Mouse (Mus musculus) left cerebral cortex, postnatal 4 days (tissue): ENCODE data around the gene Gtf3c4. TPM values are rescaled to one million over a fixed set of nuclear protein-coding genes. Genes with fewer than 3 reads are reported as not detected.

ENCODE experiments used
- DNase-seq: peaks from one replicate; pipeline ENCODE4 v3.0.0-alpha.2; 2022
- intact Hi-C: fragments of 180-260 bp; cut with DNase I; formaldehyde crosslinking; loops from one replicate; pipeline ENCODE4 v1.15.1; 2025
- total RNA-seq, 2 experiments: library from RNA; stranded (reverse); gene quantifications; 2 replicates each; pipeline ENCODE4 v1.2.3; 2021

Gtf3c4 gene
- total RNA-seq, 2 experiments from 2014 or later = 46.9 to 52.2 TPM

DNA sequence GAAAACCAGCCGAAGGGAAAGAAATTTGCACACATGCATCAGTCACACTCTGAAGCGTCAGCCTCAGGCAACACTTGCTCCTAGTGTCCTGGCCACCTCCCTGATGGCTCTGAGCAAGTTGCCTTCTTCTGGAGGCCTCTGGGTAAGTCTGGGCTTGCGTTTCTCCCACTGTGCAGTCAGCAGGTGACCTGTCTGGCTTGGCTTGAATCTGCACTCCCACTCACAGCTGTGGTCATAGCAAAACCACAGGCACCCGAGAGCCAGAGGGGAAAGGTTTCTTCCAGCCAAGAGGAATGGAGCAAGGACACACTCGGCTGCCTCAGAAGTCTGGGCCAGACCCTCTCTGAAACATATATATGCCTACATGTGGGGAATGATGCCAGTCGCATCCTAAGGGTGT is 31.3 kb downstream of the Gtf3c4 start:
- DNase-seq = no peak
- intact Hi-C loops = no loop called here

DNA sequence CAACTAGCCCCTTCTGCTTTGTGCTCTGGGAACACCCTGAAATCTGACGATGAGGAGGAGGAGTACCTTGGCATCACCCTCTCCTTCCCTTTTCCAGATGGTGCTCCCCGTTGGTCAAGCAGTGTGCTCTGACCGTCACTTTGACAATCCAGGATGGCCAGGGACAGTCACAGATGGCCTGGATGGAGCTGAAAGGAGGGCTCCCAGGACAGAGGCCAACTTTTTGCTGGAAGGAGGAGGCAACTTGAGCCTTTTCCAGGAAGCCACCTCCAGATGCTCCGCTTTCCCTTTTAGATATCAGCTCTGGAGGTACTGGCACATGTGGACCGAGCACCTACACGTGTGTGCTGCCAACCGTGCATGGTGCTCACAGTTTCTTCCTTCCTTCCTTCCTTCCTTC is 36.8 kb downstream of the Gtf3c4 start:
- peak; percentile 60 for DNase-seq
- intact Hi-C loops = no loop called here

DNA sequence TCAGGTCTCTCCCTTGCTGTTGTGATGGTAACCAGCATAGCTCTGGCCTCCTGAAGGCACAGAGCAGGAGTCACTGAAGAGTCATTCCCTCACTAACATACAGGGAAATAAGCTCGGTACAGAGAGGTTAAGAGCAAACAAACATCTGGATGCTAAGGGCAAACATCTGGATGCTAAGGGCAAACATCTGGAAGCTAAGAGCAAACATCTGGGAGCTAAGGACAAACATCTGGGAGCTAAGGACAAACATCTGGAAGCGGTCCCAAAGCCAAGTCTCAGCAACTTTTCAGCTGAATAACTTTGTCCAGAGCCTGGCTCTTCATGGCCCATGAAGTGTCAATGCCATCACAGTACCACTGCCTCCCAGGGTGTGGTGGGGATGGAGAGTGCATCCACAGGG is 40.6 kb downstream of the Gtf3c4 start:
- intact Hi-C loops = no loop called here
- no peak for DNase-seq

DNA sequence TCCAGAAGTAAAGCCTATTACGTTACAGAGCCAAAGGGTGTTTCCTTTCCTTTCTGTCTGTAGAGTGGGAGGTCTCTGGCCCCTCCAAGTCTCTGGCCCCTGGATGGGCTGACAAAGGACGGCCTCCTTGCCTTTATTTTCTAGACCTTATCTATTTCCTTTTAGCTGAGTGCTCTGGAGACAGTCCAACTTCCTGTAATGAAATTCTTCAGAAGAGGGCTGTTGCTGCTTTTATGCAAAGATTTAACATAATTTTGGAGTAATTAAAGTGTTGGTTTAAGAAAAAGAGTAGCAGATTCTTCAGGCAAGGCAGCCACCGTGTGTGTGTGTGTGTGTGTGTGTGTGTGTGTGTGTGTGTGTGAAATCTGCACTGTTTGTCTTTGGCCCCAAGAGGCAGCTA is 41.8 kb downstream of the Gtf3c4 start:
- no peak for DNase-seq

DNA sequence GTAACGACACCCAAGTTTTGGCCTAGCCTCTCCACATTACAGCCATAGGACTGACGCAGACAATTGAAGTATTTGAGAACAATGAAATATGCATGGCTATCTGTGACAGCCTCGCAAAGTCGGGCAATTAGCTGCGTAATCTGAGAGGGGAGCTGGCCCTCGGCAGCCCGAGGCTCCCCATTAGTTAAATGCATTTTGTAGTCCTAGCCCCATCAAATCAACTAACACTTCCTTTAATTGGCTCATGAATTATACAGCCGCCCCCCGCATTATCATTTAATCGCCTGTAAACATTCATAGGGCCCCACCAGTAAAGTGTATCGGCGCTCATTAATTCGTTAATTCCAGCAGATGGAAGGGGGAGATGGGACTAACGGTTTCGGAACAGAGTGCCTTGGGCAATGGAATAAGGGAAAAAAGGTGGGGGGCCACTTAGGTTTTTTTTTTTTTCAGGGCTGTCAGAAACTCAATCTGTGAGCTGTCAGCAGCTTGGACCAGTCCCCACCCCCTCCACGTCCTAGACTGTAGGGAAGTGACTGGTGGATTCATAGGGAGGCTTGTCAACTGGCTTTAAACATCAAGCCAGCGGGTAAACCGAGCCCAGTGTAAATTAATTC is 42.6 kb downstream of the Gtf3c4 start:
- intact Hi-C loops = no loop called here
- no peak for DNase-seq

More for the DNA sequence above, 41.8 kb downstream of the Gtf3c4 start:
- intact Hi-C loops = no loop called here

DNA sequence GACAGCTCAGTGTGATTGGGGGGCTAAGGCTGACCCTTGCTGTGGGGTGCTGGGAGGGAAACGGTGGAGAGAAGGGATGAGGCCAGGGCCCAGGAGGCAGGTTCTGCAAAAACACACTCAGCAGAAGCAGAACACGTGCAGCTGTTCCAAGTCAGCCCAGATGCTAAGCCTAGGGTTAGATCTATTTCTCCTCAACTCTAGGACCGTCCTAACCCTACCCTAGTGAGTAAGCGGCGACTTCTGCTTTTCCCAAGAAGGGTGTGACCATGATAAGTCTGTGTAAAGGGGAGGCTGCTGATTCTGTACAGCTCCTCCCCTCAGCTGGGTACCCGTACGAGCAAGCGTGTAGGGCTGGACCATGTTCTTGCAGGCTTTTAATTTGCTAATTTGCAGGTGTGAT is 43.9 kb downstream of the Gtf3c4 start:
- intact Hi-C loops = no loop called here
- no peak for DNase-seq

DNA sequence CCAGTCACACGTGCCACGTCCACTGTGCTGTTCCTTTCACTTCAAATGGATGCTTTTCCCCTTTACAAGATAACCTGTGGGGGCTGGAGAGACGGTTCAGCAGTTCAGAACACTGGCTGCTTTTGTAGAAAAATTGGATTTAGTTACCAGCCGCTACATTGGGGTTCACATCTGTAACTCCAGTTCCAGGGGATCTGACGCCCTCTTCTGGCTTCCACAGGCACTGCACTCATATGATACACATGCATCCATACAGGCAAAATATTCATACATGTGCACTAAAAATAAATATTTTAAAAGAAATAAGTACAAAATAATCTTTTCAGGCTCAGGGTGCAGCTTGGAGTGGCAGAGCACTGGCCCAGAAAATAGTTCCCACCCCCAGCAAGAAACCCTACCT is 45.5 kb downstream of the Gtf3c4 start:
- DNase-seq = no peak
- intact Hi-C loops = no loop called here

DNA sequence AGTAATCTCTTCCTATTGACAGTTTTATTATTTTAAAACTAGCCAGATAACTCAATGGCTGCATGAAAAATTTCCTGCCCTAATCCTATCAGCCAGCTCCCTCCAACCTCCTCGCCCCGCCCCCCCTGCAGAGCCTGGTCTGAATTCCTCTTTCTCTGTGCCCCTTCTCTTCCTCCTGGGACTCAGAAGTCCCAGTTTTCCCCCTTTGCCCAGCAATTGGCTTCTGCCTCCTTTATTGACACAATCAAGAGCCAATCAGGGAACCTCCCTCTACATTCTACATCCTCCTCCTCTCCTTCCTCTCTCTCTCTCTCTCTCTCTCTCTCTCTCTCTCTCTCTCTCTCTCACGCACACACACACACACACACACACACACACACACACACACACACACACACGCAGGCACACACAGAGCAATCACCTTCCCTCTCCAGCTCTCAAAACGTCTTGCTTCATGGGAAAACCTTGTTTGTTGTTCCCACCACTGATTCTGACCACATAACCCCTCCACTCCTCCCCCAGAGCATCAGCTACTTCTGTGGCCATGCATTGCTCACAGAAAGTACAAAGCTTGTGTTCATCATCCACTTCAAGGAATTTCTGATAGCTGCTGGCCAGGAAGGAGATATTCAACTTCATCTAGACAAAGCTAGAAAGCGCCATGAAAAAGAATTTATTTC is 47.1 kb downstream of the Gtf3c4 start:
- peak; percentile 41 for DNase-seq
- intact Hi-C loops = no loop called here

DNA sequence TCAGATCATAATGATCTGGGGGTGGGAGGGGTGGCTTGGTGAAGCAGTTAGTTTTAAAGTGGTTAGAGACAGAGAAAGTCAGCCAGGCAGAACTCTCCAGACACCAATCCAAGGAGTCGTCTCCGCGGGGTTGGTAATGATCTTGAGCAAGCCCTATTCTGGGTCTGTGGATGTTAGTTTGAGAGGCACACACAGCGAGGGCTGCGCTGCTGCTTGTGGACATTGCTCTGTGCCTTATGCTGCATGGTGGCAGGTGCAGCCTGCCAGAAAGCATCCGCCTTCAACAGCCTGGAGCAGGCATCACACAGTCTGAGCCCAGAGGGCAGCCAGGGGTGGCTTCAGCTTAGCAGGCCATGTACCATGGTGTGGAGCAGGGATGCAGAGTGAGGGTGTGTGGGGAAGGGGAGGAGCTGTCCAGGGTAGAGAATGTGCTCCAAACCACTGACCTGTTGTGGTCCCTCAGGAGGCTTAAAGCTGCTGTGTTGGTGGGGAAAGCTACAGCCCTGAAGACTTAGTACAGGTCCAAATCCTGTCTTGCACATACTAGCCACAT is 53.0 kb downstream of the Gtf3c4 start:
- intact Hi-C loops = no loop called here
- DNase-seq = peak; percentile 10

DNA sequence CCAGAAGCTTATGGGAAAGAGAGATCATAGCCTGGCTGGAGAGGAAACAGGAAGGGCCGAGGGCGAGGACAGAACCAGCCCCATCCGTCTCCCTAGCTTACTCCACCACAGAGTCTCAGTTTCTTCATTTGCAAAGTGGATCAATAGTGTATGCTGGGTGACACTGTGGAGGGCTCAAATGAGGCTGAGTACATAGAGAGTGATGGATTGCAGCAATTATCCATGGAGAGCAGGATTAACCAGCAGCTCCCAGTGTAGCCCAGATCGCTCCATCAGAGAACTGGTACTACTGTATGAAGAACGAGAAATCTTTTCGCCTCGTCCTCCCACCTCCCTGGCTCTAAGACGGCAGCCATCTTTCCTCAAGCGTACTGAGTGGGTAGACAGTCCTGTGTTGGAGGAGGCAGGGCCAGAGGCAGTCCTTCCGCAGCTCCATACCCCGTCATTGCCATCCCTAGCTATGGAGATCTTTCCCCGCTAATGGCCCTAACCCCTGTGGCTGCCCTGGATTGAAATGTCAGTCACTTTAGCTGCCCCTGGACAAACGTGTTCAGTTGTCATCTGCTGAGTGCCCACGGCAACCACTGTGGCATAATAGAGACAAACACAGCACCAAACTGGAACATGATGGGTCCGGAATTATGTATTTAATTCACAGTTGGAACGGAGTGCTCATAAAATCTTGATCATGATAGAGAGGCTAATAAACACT is 53.6 kb downstream of the Gtf3c4 start:
- DNase-seq = no peak
- intact Hi-C loops = no loop called here

DNA sequence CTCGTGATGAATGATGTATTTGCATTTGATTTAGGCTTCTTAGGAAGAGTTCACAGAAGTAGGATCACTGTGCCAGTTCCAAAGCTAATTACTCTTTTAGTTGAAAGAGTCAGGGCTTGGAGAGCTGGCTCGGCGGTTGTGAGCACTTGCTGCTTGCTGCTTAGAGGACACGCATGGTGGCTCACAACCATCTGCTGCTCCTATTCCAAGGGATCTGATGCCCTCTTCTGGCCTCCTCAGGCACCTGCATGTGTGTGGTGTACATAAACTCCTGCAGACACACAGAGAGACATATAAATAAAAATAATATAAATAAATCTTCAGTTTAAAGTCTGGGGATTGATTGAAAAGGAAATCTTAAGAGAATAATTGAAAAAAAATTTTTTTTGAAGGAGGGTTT is 58.9 kb downstream of the Gtf3c4 start:
- intact Hi-C loops = no loop called here
- DNase-seq = no peak

DNA sequence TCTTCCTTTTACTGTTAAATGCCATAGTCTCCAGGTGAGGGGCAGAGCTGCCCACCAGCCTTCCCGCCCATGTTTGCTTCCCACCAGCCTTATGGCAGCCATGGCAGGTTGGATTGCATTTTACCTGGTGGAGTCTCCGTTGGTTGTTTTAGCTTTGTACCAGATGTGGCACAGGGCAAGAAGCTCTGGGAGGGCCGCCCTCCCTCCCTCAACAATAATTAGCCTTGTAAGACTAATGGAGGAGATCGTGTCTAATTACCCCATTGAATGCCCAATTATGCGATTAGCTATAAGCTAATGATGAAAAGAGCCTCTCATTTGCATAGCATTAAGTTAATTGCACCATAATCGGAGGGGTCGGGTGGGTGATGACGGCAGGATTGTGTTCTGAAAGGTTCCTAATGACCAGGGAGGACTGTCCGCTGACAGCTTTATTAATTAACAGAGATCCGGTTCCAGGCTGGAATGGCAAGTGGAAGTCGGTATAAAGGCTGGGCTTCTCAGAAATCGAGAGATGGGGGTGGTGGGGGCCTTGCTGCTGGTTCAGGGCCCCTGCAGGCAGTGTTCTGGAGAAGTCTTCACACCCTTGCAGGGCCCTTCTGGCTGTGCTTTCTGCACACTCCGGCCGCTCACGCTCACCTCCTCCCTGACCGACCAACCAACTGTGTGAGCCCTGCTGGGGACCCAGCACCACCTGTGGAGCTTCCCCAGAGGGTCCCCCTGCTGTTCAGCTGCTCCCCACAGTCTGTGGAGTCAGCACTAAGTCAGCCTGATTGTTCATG is 60.0 kb downstream of the Gtf3c4 start:
- intact Hi-C loops = no loop called here
- DNase-seq = no peak

DNA sequence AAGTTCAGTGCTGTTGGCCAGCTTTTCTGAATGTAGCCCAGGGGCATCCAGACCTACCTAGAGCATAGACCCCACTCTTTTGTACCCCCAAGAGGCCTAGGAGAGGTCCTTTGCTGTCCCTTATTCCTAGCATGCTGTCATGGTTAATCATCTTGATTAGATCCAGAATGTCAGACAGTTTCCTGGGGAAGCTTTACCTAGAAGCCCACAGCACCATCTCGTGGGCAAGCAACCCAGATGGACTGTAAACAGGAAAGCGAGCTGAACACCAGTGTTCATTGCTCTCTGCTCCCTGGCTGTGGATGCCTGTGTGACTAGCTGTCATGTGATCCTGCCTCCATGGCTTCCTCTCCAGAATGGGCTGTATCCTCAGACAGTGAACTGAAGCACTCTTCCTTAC is 63.4 kb downstream of the Gtf3c4 start:
- DNase-seq = no peak
- intact Hi-C loops = no loop called here

DNA sequence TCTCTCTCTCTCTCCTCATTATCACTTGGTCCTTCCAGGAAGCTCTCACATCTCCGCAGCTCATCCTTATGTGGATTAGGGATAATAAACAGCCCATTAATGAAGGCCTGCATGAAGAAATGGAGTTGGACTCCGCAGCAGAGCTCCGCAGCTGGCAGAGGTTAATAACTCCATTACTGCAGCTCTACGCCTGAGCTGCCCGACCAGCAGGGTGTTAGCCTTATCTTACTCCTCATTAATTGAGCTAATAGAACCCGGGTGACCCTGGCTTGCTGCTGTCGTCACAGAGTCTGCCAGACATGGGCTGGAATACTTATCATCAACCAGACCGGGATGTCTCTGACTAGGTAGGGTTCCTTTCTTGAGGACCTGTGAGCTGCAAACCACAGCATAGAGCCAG is 66.1 kb downstream of the Gtf3c4 start:
- intact Hi-C loops = no loop called here
- no peak for DNase-seq

Other genes starting within 250 kb of the Gtf3c4 start
- not detected for gene Gfi1b, start 218.4 kb downstream of the Gtf3c4 start, total RNA-seq
- gene Tsc1, start 199.1 kb downstream of the Gtf3c4 start, total RNA-seq = 10 to 100 TPM; 56.9 to 58.6 TPM
- gene Spaca9, start 140.6 kb downstream of the Gtf3c4 start, total RNA-seq = not detected
- 1 to 10 TPM; 1.7 to 1.8 TPM for gene Ak8, start 140.2 kb downstream of the Gtf3c4 start, total RNA-seq
- 10 to 100 TPM; 13.0 to 13.4 TPM for gene Ddx31, start within 50 bp of the Gtf3c4 start, total RNA-seq
- under 1 TPM; 0.20 to 0.34 TPM for gene Barhl1, start 76.3 kb upstream of the Gtf3c4 start, total RNA-seq
- 1 to 10 TPM; 1.0 to 1.5 TPM for gene Cfap77, start 214.7 kb upstream of the Gtf3c4 start, total RNA-seq
- gene Ttf1, start 219.9 kb upstream of the Gtf3c4 start, total RNA-seq = 10 to 100 TPM; 11.5 to 12.8 TPM